Mouse (Mus musculus) kidney, embryonic 14.5 days (tissue): Measurements from ENCODE around the gene Creld1. TPM values are rescaled to one million over a fixed set of nuclear protein-coding genes. Genes with fewer than 3 reads are reported as not detected.

Experiments
- ATAC-seq: fragments of 200-750 bp; cut with Nextera tagmentation; 2 replicates; pipeline ENCODE4 v1.8.0; 2017; ENCODE audit warnings: moderate number of reproducible peaks, mild to moderate bottlenecking, moderate TSS enrichment, moderate library complexity; ENCODE audit not compliant: low FRiP score, low TSS enrichment
- H3K27ac ChIP-seq: fragments of 300-500 bp; sonication (generic); 2 replicates; pipeline ENCODE4 v1.5.1; 2014; ENCODE audit warnings: low read depth, mild to moderate bottlenecking, low read length, moderate library complexity, mixed read lengths
- H3K27me3 ChIP-seq: fragments of 300-500 bp; sonication (generic); 2 replicates; pipeline ENCODE4 v1.6.1; 2014; ENCODE audit warnings: mild to moderate bottlenecking, low read length; ENCODE audit not compliant: control insufficient read depth, insufficient read depth
- H3K36me3 ChIP-seq: fragments of 300-500 bp; sonication (generic); 2 replicates; pipeline ENCODE4 v1.6.1; 2014; ENCODE audit warnings: low read length, mixed read lengths; ENCODE audit not compliant: control insufficient read depth, insufficient read depth
- H3K4me1 ChIP-seq: fragments of 300-500 bp; sonication (generic); 2 replicates; pipeline ENCODE4 v1.6.1; 2014; ENCODE audit warnings: low read length, mixed read lengths; ENCODE audit not compliant: control insufficient read depth, insufficient read depth
- H3K4me2 ChIP-seq: fragments of 300-500 bp; sonication (generic); replicated peaks from 2 replicates; pipeline ENCODE4 v1.6.1; 2014; ENCODE audit warnings: low read depth, mild to moderate bottlenecking, low read length
- H3K4me3 ChIP-seq: fragments of 300-500 bp; sonication (generic); 2 replicates; pipeline ENCODE4 v1.5.1; 2014; ENCODE audit warnings: mild to moderate bottlenecking, low read length
- H3K9ac ChIP-seq: fragments of 300-500 bp; sonication (generic); 2 replicates; pipeline ENCODE4 v1.6.1; 2014; ENCODE audit warnings: low read depth, mild to moderate bottlenecking, low read length, moderate library complexity
- H3K9me3 ChIP-seq: fragments of 300-500 bp; sonication (generic); 2 replicates; pipeline ENCODE4 v1.6.1; 2016; ENCODE audit warnings: low read length; ENCODE audit not compliant: control insufficient read depth
- WGBS: fragments of 180-500 bp; shearing (Covaris S2); extraction: QIAGEN DNeasy Blood & Tissue Kit; methylation state at CpG from one replicate; pipeline ENCODE4 v1.1.7; 2014; 5-methylcytosine and 5-hydroxymethylcytosine counted together
- polyA plus RNA-seq: library from polyadenylated mRNA; unstranded; fragments of >200 nt; fragmentation: Nextera tagmentation; extraction: Ambion mirVana; gene quantifications from 2 replicates; pipeline ENCODE4 v1.2.1, GENCODE M21; 2014

Gene Creld1
- polyA plus RNA-seq, 1 experiment from 2014 or later, result 25.4 TPM

- Histone ChIP-seq H3K4me1 (no peaks in the 10 kb centered on the region), H3K9ac (no peak overlapping the region), H3K27ac (no peak overlapping the region), H3K4me2 (peak overlapping the region; percentile 0; the same call in 1 of the 2 replicates), H3K9me3 (no peaks in the 10 kb centered on the region), H3K36me3 (no peaks in the 10 kb centered on the region), H3K4me3 (no peak overlapping the region), H3K27me3 (no peaks in the 10 kb centered on the region)
- ATAC-seq, result peak; percentile 77
- 54% methylated on average over 10 of the region's 10 CpGs for WGBS
These were observed 24.5 kb upstream of the Creld1 start for GRCm38 (mm10) chr6:113458635-113459034.

GRCm38 (mm10) chr6:113464040-113464439 lies 19.1 kb upstream of the Creld1 start:
- WGBS, result 77% methylated on average over 7 of the region's 7 CpGs
- H3K4me2 ChIP-seq, result no peak overlapping the region
- ATAC-seq, result no peak

GRCm38 (mm10) chr6:113465602-113466001 lies 17.5 kb upstream of the Creld1 start:
- no peaks in the 10 kb centered on the region for H3K9me3 ChIP-seq
- no peak overlapping the region for H3K4me3 ChIP-seq
- ATAC-seq, result peak; percentile 55
- no peaks in the 10 kb centered on the region for H3K36me3 ChIP-seq
- no peak overlapping the region for H3K4me2 ChIP-seq
- no peak overlapping the region for H3K9ac ChIP-seq
- peaks cover 8% of the 10 kb centered on the region; the same call in 1 of the 2 replicates for H3K27me3 ChIP-seq
- 31% methylated on average over 5 of the region's 5 CpGs for WGBS
- no peak overlapping the region for H3K27ac ChIP-seq
- H3K4me1 ChIP-seq, result peaks cover 9% of the 10 kb centered on the region; the same call in 1 of the 2 replicates

More at GRCm38 (mm10) chr6:113464040-113464439, 19.1 kb upstream of the Creld1 start:
- no peaks in the 10 kb centered on the region for H3K36me3 ChIP-seq
- 0 out of 2 replicates have a peak, but pooled peaks cover 3% of the 10 kb centered on the region for H3K4me1 ChIP-seq
- no peak overlapping the region for H3K9ac ChIP-seq
- no peak overlapping the region for H3K4me3 ChIP-seq
- no peaks in the 10 kb centered on the region for H3K27me3 ChIP-seq
- no peak overlapping the region for H3K27ac ChIP-seq
- no peaks in the 10 kb centered on the region for H3K9me3 ChIP-seq

- ATAC-seq, result no peak
- H3K9me3 ChIP-seq, result no peaks in the 10 kb centered on the region
- H3K36me3 ChIP-seq, result no peaks in the 10 kb centered on the region
- no peak overlapping the region for H3K27ac ChIP-seq
- peaks cover 8% of the 10 kb centered on the region; the same call in 1 of the 2 replicates for H3K27me3 ChIP-seq
- no peak overlapping the region for H3K4me2 ChIP-seq
- no peak overlapping the region for H3K9ac ChIP-seq
- WGBS, result 75% methylated on average over 3 of the region's 3 CpGs
- H3K4me3 ChIP-seq, result no peak overlapping the region
- H3K4me1 ChIP-seq, result peaks cover 20% of the 10 kb centered on the region; the same call in 1 of the 2 replicates
These were observed 14.6 kb upstream of the Creld1 start for GRCm38 (mm10) chr6:113468512-113468911.

GRCm38 (mm10) chr6:113469021-113469420 lies 14.1 kb upstream of the Creld1 start:
- Histone ChIP-seq H3K4me2 (peak overlapping the region; percentile 67), H3K4me3 (peak overlapping the region; percentile 36), H3K27me3 (peaks cover 8% of the 10 kb centered on the region; the same call in 1 of the 2 replicates), H3K27ac (no peak overlapping the region), H3K9ac (peak overlapping the region; percentile 28; the same call in 1 of the 2 replicates), H3K9me3 (no peaks in the 10 kb centered on the region), H3K36me3 (no peaks in the 10 kb centered on the region), H3K4me1 (peaks cover 20% of the 10 kb centered on the region; the same call in 1 of the 2 replicates)
- 7% methylated on average over 9 of the region's 9 CpGs for WGBS
- peak; percentile 68 for ATAC-seq

- 1% methylated on average over 31 of the region's 31 CpGs for WGBS
- Histone ChIP-seq H3K27me3 (peaks cover 8% of the 10 kb centered on the region; the same call in 1 of the 2 replicates), H3K4me2 (peak overlapping the region; percentile 67), H3K27ac (no peak overlapping the region), H3K9me3 (no peaks in the 10 kb centered on the region), H3K36me3 (no peaks in the 10 kb centered on the region), H3K9ac (peak overlapping the region; percentile 36; the same call in 1 of the 2 replicates), H3K4me3 (peak overlapping the region; percentile 36), H3K4me1 (peaks cover 20% of the 10 kb centered on the region; the same call in 1 of the 2 replicates)
- peak; percentile 63 for ATAC-seq
These were observed 13.7 kb upstream of the Creld1 start for GRCm38 (mm10) chr6:113469432-113469831.

GRCm38 (mm10) chr6:113471297-113471936 lies 11.7 kb upstream of the Creld1 start, which contains the start of gene Il17rc:
Gene Il17rc (plus strand): TSS chr6:113471427.
- Histone ChIP-seq H3K4me1 (peaks cover 20% of the 10 kb centered on the region; the same call in 1 of the 2 replicates), H3K36me3 (no peaks in the 10 kb centered on the region), H3K4me2 (peak within 1 kb of the TSS; percentile 42), H3K4me3 (peak within 1 kb of the TSS; percentile 21; the same call in 1 of the 2 replicates), H3K9me3 (no peaks in the 10 kb centered on the region), H3K9ac (peak within 1 kb of the TSS; percentile 47), H3K27ac (no peak within 1 kb of the TSS), H3K27me3 (peaks cover 8% of the 10 kb centered on the region; the same call in 1 of the 2 replicates)
- 14% methylated on average over 12 of the region's 12 CpGs for WGBS
- peak; percentile 48; the same call in 1 of the 2 replicates for ATAC-seq

- no peaks in the 10 kb centered on the region for H3K36me3 ChIP-seq
- H3K4me3 ChIP-seq, result no peak overlapping the region
- H3K9ac ChIP-seq, result no peak overlapping the region
- WGBS, result 63% methylated on average over 10 of the region's 10 CpGs
- no peak overlapping the region for H3K4me2 ChIP-seq
- no peaks in the 10 kb centered on the region for H3K9me3 ChIP-seq
- H3K4me1 ChIP-seq, result peaks cover 20% of the 10 kb centered on the region; the same call in 1 of the 2 replicates
- H3K27me3 ChIP-seq, result peaks cover 8% of the 10 kb centered on the region; the same call in 1 of the 2 replicates
- no peak overlapping the region for H3K27ac ChIP-seq
- ATAC-seq, result no peak
These were observed 11.0 kb upstream of the Creld1 start for GRCm38 (mm10) chr6:113472061-113472460.

GRCm38 (mm10) chr6:113473246-113473645 lies 9.9 kb upstream of the Creld1 start:
- no peak for ATAC-seq
- no peak overlapping the region for H3K4me2 ChIP-seq
- no peaks in the 10 kb centered on the region for H3K9me3 ChIP-seq
- H3K27me3 ChIP-seq, result peaks cover 8% of the 10 kb centered on the region; the same call in 1 of the 2 replicates
- no peak overlapping the region for H3K27ac ChIP-seq
- no peak overlapping the region for H3K9ac ChIP-seq
- H3K36me3 ChIP-seq, result no peaks in the 10 kb centered on the region
- H3K4me3 ChIP-seq, result no peak overlapping the region
- H3K4me1 ChIP-seq, result peaks cover 20% of the 10 kb centered on the region; the same call in 1 of the 2 replicates
- WGBS, result 75% methylated on average over 2 of the region's 2 CpGs
